Mouse (Mus musculus) megakaryocyte-erythroid progenitor cell, adult 5-6 weeks (primary cell): Measurements from ENCODE around the gene Tmem202. TPM values are rescaled to one million over a fixed set of nuclear protein-coding genes. Genes with fewer than 3 reads are reported as not detected.

ENCODE experiments used
- ATAC-seq: replicated peaks from 2 replicates; pipeline ENCODE4 v1.8.0; 2016; ENCODE audit warnings: mild to moderate bottlenecking, inconsistent platforms; ENCODE audit not compliant: severe bottlenecking, poor library complexity, low FRiP score, low TSS enrichment
- total RNA-seq, 2 experiments: library from RNA; stranded (forward) in 1 of 2; stranded (reverse) in 1 of 2; fragments of 200-1000, 215-1000 nt in 1 of 2; fragments of >200 nt in 1 of 2; fragmentation: Nextera tagmentation in 1 of 2; gene quantifications; 2 replicates each; pipeline ENCODE4 v1.2.3; 2014 to 2017

Gene Tmem202
- total RNA-seq, 2 experiments from 2014 or later = not detected

GRCm38 (mm10) chr9:59541617-59542016, 2.0 kb upstream of the Tmem202 start:
- ATAC-seq = no peak

- ATAC-seq = no peak
These were observed 2.0 kb downstream of the Tmem202 start for GRCm38 (mm10) chr9:59537651-59538050.

- no peak for ATAC-seq
These were observed 5.8 kb downstream of the Tmem202 start for GRCm38 (mm10) chr9:59533889-59534288.

GRCm38 (mm10) chr9:59533422-59533821, 6.2 kb downstream of the Tmem202 start:
- ATAC-seq = no peak

- ATAC-seq = no peak
These were observed 8.0 kb downstream of the Tmem202 start for GRCm38 (mm10) chr9:59531645-59532044.

- no peak for ATAC-seq
These were observed 11.4 kb downstream of the Tmem202 start for GRCm38 (mm10) chr9:59528274-59528673.

GRCm38 (mm10) chr9:59527580-59527979, 12.1 kb downstream of the Tmem202 start:
- ATAC-seq = no peak

GRCm38 (mm10) chr9:59526727-59527126, 12.9 kb downstream of the Tmem202 start:
- peak; percentile 63; the same call in 1 of the 2 replicates for ATAC-seq

GRCm38 (mm10) chr9:59522906-59523305, 16.7 kb downstream of the Tmem202 start:
- ATAC-seq = no peak

GRCm38 (mm10) chr9:59519396-59519795, 20.3 kb downstream of the Tmem202 start:
- no peak for ATAC-seq

- no peak for ATAC-seq
These were observed 20.7 kb downstream of the Tmem202 start for GRCm38 (mm10) chr9:59518976-59519375.

GRCm38 (mm10) chr9:59517127-59517526, 22.5 kb downstream of the Tmem202 start:
- peak; percentile 77; the same call in 1 of the 2 replicates for ATAC-seq

GRCm38 (mm10) chr9:59515069-59515468, 24.6 kb downstream of the Tmem202 start:
- ATAC-seq = no peak

GRCm38 (mm10) chr9:59512381-59512780, 27.3 kb downstream of the Tmem202 start:
- no peak for ATAC-seq

- no peak for ATAC-seq
These were observed 31.5 kb downstream of the Tmem202 start for GRCm38 (mm10) chr9:59508146-59508545.

GRCm38 (mm10) chr9:59487331-59487730, 52.3 kb downstream of the Tmem202 start:
- ATAC-seq = no peak

- ATAC-seq = peak; percentile 93
These were observed 53.0 kb downstream of the Tmem202 start, which contains the start of gene Arih1 for GRCm38 (mm10) chr9:59486549-59487065. TSS of gene Arih1 (minus strand) at chr9:59486618.

GRCm38 (mm10) chr9:59486076-59486518, 53.5 kb downstream of the Tmem202 start:
- ATAC-seq = peak; percentile 11; the same call in 1 of the 2 replicates

- ATAC-seq = peak; percentile 53
These were observed 54.1 kb downstream of the Tmem202 start for GRCm38 (mm10) chr9:59485511-59486075.

- ATAC-seq = no peak
These were observed 54.9 kb downstream of the Tmem202 start for GRCm38 (mm10) chr9:59484760-59485159.

- ATAC-seq = 0 out of 2 replicates have a peak, but pooled peaks have one; percentile 43
These were observed 57.2 kb downstream of the Tmem202 start for GRCm38 (mm10) chr9:59482419-59482818.
